Mouse (Mus musculus): ENCODE data around the gene Dcaf17. TPM values are rescaled to one million over a fixed set of nuclear protein-coding genes. Genes with fewer than 3 reads are reported as not detected.
A peak's percentile ranks its signal among the peaks of the same experiment; 100 is the strongest.

Gene Dcaf17
- total RNA-seq, 2 experiments from 2014 or later, result 13.0 to 14.7 TPM

GRCm38 (mm10) chr2:71116151-71116550, 61.0 kb downstream of the Dcaf17 start:
- ATAC-seq (replicated peaks; ENCODE audit: poor library complexity, severe bottlenecking), result no peak

- ATAC-seq (replicated peaks; ENCODE audit: poor library complexity, severe bottlenecking), result peak; percentile 63
Observed at GRCm38 (mm10) chr2:71117797-71118708, 62.9 kb downstream of the Dcaf17 start, which contains the start of gene Cybrd1. Cybrd1 (plus strand) TSS chr2:71117923.

GRCm38 (mm10) chr2:71120844-71121243, 65.7 kb downstream of the Dcaf17 start:
- no peak for ATAC-seq (replicated peaks; ENCODE audit: poor library complexity, severe bottlenecking)

GRCm38 (mm10) chr2:71121406-71121805, 66.3 kb downstream of the Dcaf17 start:
- no peak for ATAC-seq (replicated peaks; ENCODE audit: poor library complexity, severe bottlenecking)

- ATAC-seq (replicated peaks; ENCODE audit: poor library complexity, severe bottlenecking), result no peak
Observed at GRCm38 (mm10) chr2:71122268-71123029, 67.3 kb downstream of the Dcaf17 start.

GRCm38 (mm10) chr2:71123591-71123990, 68.5 kb downstream of the Dcaf17 start:
- ATAC-seq (replicated peaks; ENCODE audit: poor library complexity, severe bottlenecking), result no peak

GRCm38 (mm10) chr2:71127779-71128534, 72.8 kb downstream of the Dcaf17 start:
- no peak for ATAC-seq (replicated peaks; ENCODE audit: poor library complexity, severe bottlenecking)

- ATAC-seq (replicated peaks; ENCODE audit: poor library complexity, severe bottlenecking), result no peak
Observed at GRCm38 (mm10) chr2:71130366-71130765, 75.2 kb downstream of the Dcaf17 start.

GRCm38 (mm10) chr2:71131866-71132496, 76.9 kb downstream of the Dcaf17 start:
- no peak for ATAC-seq (replicated peaks; ENCODE audit: poor library complexity, severe bottlenecking)

- no peak for ATAC-seq (replicated peaks; ENCODE audit: poor library complexity, severe bottlenecking)
Observed at GRCm38 (mm10) chr2:71134041-71134505, 78.9 kb downstream of the Dcaf17 start.

- ATAC-seq (replicated peaks; ENCODE audit: poor library complexity, severe bottlenecking), result no peak
Observed at GRCm38 (mm10) chr2:71134836-71135235, 79.7 kb downstream of the Dcaf17 start.

GRCm38 (mm10) chr2:71140622-71141021, 85.5 kb downstream of the Dcaf17 start:
- no peak for ATAC-seq (replicated peaks; ENCODE audit: poor library complexity, severe bottlenecking)

- no peak for ATAC-seq (replicated peaks; ENCODE audit: poor library complexity, severe bottlenecking)
Observed at GRCm38 (mm10) chr2:71142410-71142809, 87.3 kb downstream of the Dcaf17 start.

- ATAC-seq (replicated peaks; ENCODE audit: poor library complexity, severe bottlenecking), result no peak
Observed at GRCm38 (mm10) chr2:71145853-71146252, 90.7 kb downstream of the Dcaf17 start.

- no peak for ATAC-seq (replicated peaks; ENCODE audit: poor library complexity, severe bottlenecking)
Observed at GRCm38 (mm10) chr2:71146266-71146665, 91.1 kb downstream of the Dcaf17 start.

GRCm38 (mm10) chr2:71147816-71148215, 92.7 kb downstream of the Dcaf17 start:
- no peak for ATAC-seq (replicated peaks; ENCODE audit: poor library complexity, severe bottlenecking)
